ENCODE assay signal across 11 mouse cellular contexts in genomic region chr4:97662841-97663240, GRCm38 (mm10).
DNase-seq lines count a peak whose midpoint lies in the region; TF ChIP-seq lines count a peak whose summit lies in the region.
"Had no signal": no experiment of that assay in that cellular context is flagged by ENCODE, and none has a peak within 500 bp of the region (broad histone marks: within the 10 kb centered on the region; RNA-seq: fewer than 3 reads in every experiment).

No protein-coding gene starts in this region.

- H3K4me1 ChIP-seq in lung, adult 2 months (ENCODE audit: control insufficient read depth, insufficient read depth, low read length), result no peaks in the 10 kb centered on the region
- H3K4me1 ChIP-seq: lung, embryonic 15.5 days had no signal

- 56% methylated on average over 11 of the region's 11 CpGs for WGBS in lung, adult 2 months

- no peak for TF ChIP-seq POLR2A in lung, adult 2 months (IDR thresholded peaks at IDR 0.05; ENCODE audit: borderline replicate concordance, extremely low read depth, low read depth, low read length)

- intact Hi-C loops in gastrocnemius, postnatal 14 days (cut with DNase I; ENCODE audit: low total_unique reads), result no loop called here

- DNase-seq in gastrocnemius, postnatal 14 days, result peak; percentile 20
- no peak for DNase-seq in gastrocnemius, postnatal 10 days
- peak; percentile 14 to 18 for DNase-seq in lung, adult 18-20 months
- DNase-seq in lung, adult 2 months, result no peak
- DNase-seq in heart, postnatal 4 days, result peak; percentile 44
- peak; percentile 63 for DNase-seq in testis, postnatal 10 days (ENCODE audit: low spot score)
- no peak for DNase-seq in neural tube, embryonic 10.5 days (ENCODE audit: extremely low spot score, low spot score)
- no peak for DNase-seq in MN1 (ENCODE audit: low spot score)
- DNase-seq: thymus, postnatal 14 days had no signal

- TF ChIP-seq CTCF in lung, adult 2 months (IDR thresholded peaks at IDR 0.05; ENCODE audit: insufficient read depth, low read length), result no peak

- no peak overlapping the region for H3K4me3 ChIP-seq in lung, adult 2 months (replicated peaks; ENCODE audit: extremely low read depth, low read depth, low read length)
- H3K4me3 ChIP-seq: hindbrain, embryonic 12.5 days; lung, embryonic 15.5 days had no signal

Comparison
In these comparisons a context has a peak if more than half of its experiments do, and no peak if none do; other contexts are left out.
1. DNase-seq: peak in gastrocnemius, postnatal 14 days (single experiment), lung, adult 18-20 months (2 of 2), heart, postnatal 4 days (single experiment) and testis, postnatal 10 days (single experiment); none in gastrocnemius, postnatal 10 days (single experiment), lung, adult 2 months (single experiment), neural tube, embryonic 10.5 days (single experiment) and MN1 (single experiment).